In genomic region chr4:39179445-39179844, GRCm38 (mm10) we compare ENCODE assay signal across 18 mouse cellular contexts.
DNase-seq lines count a peak whose midpoint lies in the region; TF ChIP-seq lines count a peak whose summit lies in the region.
"Had no signal": no experiment of that assay in that cellular context is flagged by ENCODE, and none has a peak within 500 bp of the region (broad histone marks: within the 10 kb centered on the region; RNA-seq: fewer than 3 reads in every experiment).

No protein-coding gene starts in this region.

- no peak for DNase-seq in CH12.LX (ENCODE audit: extremely low read depth)
- DNase-seq in ES-E14 (ENCODE audit: low read depth, low spot score) = no peak
- DNase-seq in midbrain, embryonic 10.5 days (ENCODE audit: low spot score) = no peak
- no peak for DNase-seq in layer of hippocampus, adult 9-11 months
- DNase-seq: adrenal gland, adult 2 months; adrenal gland, adult 8-10 months; adrenal gland, postnatal 10 days; adrenal gland, postnatal 14 days; adrenal gland, postnatal 25 days; adrenal gland, postnatal 36 days; B cell, adult 2 months; cerebellum, adult 11 months; cerebellum, adult 11-12 months; cerebellum, adult 18-20 months; cerebellum, adult 2 months; cerebellum, adult 8-10 months had no signal

- in situ Hi-C loops in CH12.LX (cut with MboI; ENCODE audit: low pct_ligation_motif_present, low pct_unique_long_range_greater_than_20kb, low sequenced_read_pairs) = no loop called here
- in situ Hi-C loops in ES-E14 (cut with MboI; ENCODE audit: low sequenced_read_pairs in 2 of 2, unreplicated experiment in 2 of 2) = no loop called here

- no peak overlapping the region for H3K9ac ChIP-seq in CH12.LX (ENCODE audit: insufficient read depth, low read depth)
- H3K9ac ChIP-seq in ES-E14 (ENCODE audit: insufficient read depth, low read depth, low read length, poor library complexity, severe bottlenecking) = no peak overlapping the region

- H3K27ac ChIP-seq in CH12.LX (ENCODE audit: insufficient read depth, low read depth) (no peak overlapping the region), ES-E14 (ENCODE audit: insufficient read depth, low read depth, low read length, poor library complexity, severe bottlenecking) (no peak overlapping the region)
- H3K27ac ChIP-seq in midbrain, embryonic 10.5 days (replicated peaks) = no peak overlapping the region

- no peak for TF ChIP-seq CTCF in CH12.LX (conservative IDR thresholded peaks at IDR 0.05 in 1 of 2, IDR thresholded peaks at IDR 0.05 in 1 of 2; ENCODE audit: low read depth in 2 of 2, low read length in 2 of 2)

- peaks cover 32% of the 10 kb centered on the region for H3K9me3 ChIP-seq in CH12.LX (replicated peaks; ENCODE audit: low read length)
- no peaks in the 10 kb centered on the region for H3K9me3 ChIP-seq in ES-E14 (ENCODE audit: control insufficient read depth, insufficient read depth, low read depth, low read length)
- no peaks in the 10 kb centered on the region for H3K9me3 ChIP-seq in midbrain, embryonic 10.5 days (replicated peaks)
- H3K9me3 ChIP-seq: G1E had no signal

- TF ChIP-seq EP300 in CH12.LX (IDR thresholded peaks at IDR 0.05; ENCODE audit: low read length) = no peak

- H3K27me3 ChIP-seq in CH12.LX (replicated peaks) = no peaks in the 10 kb centered on the region
- H3K27me3 ChIP-seq in midbrain, embryonic 10.5 days (ENCODE audit: low read depth, poor library complexity, severe bottlenecking) = no peaks in the 10 kb centered on the region
- H3K27me3 ChIP-seq: Patski had no signal

- dilution Hi-C loops in CH12.LX (cut with MboI; ENCODE audit: extremely low pct_ligation_motif_present, extremely low pct_unique_long_range_greater_than_20kb, low sequenced_read_pairs) = no loop called here

- H3K36me3 ChIP-seq in CH12.LX (replicated peaks in 1 of 2; ENCODE audit: control insufficient read depth in 1 of 2, insufficient read depth in 1 of 2, low read length in 1 of 2) (no peaks in the 10 kb centered on the region), ES-E14 (ENCODE audit: control insufficient read depth, insufficient read depth, low read length, poor library complexity, severe bottlenecking) (no peaks in the 10 kb centered on the region)
- H3K36me3 ChIP-seq in midbrain, embryonic 10.5 days = no peaks in the 10 kb centered on the region
- H3K36me3 ChIP-seq: G1E had no signal

- TF ChIP-seq RAD21 in CH12.LX (IDR thresholded peaks at IDR 0.05; ENCODE audit: low read depth, low read length) = no peak

- H3K79me2 ChIP-seq in CH12.LX (replicated peaks; ENCODE audit: control insufficient read depth, extremely low read depth, insufficient read depth, poor library complexity, severe bottlenecking) = no peaks in the 10 kb centered on the region

- no peaks in the 10 kb centered on the region for H3K4me1 ChIP-seq in CH12.LX (ENCODE audit: control insufficient read depth in 1 of 2, insufficient read depth in 2 of 2)
- H3K4me1 ChIP-seq in ES-E14 (ENCODE audit: control insufficient read depth in 2 of 2, insufficient read depth in 2 of 2, low read length in 2 of 2, poor library complexity in 1 of 2) = no peaks in the 10 kb centered on the region
- H3K4me1 ChIP-seq in midbrain, embryonic 10.5 days = no peaks in the 10 kb centered on the region

- H3K4me3 ChIP-seq in CH12.LX (replicated peaks in 1 of 3; ENCODE audit: low read depth in 2 of 3, low read length in 2 of 3, poor library complexity in 1 of 3) (no peak overlapping the region), ES-E14 (ENCODE audit: insufficient read depth in 1 of 2, low read depth in 1 of 2, low read length in 2 of 2, poor library complexity in 1 of 2, severe bottlenecking in 1 of 2) (no peak overlapping the region)
- H3K4me3 ChIP-seq in midbrain, embryonic 10.5 days = no peak overlapping the region

- H3K4me2 ChIP-seq in CH12.LX (ENCODE audit: insufficient read depth, low read depth, poor library complexity, severe bottlenecking) = no peak overlapping the region

- no peak for TF ChIP-seq POLR2A in CH12.LX (IDR thresholded peaks at IDR 0.05; ENCODE audit: low read depth, low read length)

TF ChIP-seq in CH12.LX, 34 proteins besides CTCF, POLR2A, EP300 and RAD21:
- peak; percentile 54; the same call in 1 of the 2 replicates for TF ChIP-seq MAFK (IDR thresholded peaks at IDR 0.05; ENCODE audit: insufficient replicate concordance, low read length)
- no peak for TF ChIP-seq ZNF384 (IDR thresholded peaks at IDR 0.05; ENCODE audit: low read depth, low read length)
TF ChIP-seq in CH12.LX: peak in this region for 1.

TF ChIP-seq in ES-E14, 5 proteins besides CTCF, POLR2A, EP300 and RAD21:
- TF ChIP-seq CHD2 (IDR thresholded peaks at IDR 0.05; ENCODE audit: low read depth, low read length) = no peak
- no peak for TF ChIP-seq ZC3H11A (IDR thresholded peaks at IDR 0.05; ENCODE audit: borderline replicate concordance, low read depth, low read length)
- TF ChIP-seq MAFK (IDR thresholded peaks at IDR 0.05; ENCODE audit: insufficient read depth, low read depth, low read length) = peak; percentile 68
